In the genomic region with DNA sequence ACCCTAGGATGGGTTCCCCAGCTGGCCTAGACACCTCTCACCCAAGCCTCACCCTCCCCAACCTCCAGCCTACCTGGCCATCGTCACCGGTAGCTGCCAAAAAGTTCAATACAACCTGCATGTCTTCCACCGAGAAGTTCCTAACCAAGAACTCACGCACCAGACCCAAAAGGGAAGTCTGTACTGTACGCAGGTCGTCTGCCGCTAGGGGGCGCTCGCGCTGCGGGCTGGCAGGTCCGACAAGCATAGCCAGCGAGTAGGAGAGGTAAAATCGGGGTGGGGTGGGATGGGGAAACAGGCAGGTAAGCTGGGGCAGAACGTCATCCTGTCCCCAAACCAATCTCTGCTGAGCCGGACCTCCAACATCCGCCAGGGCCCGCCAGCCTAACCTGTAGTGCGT, we compare ENCODE assay signal across 9 mouse cellular contexts. TPM values are rescaled to one million over a fixed set of nuclear protein-coding genes. Genes with fewer than 3 reads are reported as not detected.
DNase-seq lines count a peak whose midpoint lies in the region; ATAC-seq and TF ChIP-seq lines count a peak whose summit lies in the region.
"Had no signal": no experiment of that assay in that cellular context is flagged by ENCODE, and none has a peak within 500 bp of the region (broad histone marks: within the 10 kb centered on the region; RNA-seq: fewer than 3 reads in every experiment).

No protein-coding gene starts in this region.

- no peak overlapping the region for H3K4me2 ChIP-seq in intestine, embryonic 16.5 days (ENCODE audit: low read depth, low read length)
- no peak overlapping the region for H3K4me2 ChIP-seq in limb, embryonic 14.5 days (replicated peaks; ENCODE audit: low read depth, low read length, severe bottlenecking)
- H3K4me2 ChIP-seq in neural tube, embryonic 13.5 days = no peak overlapping the region

- H3K4me1 ChIP-seq in intestine, embryonic 16.5 days (ENCODE audit: control insufficient read depth, insufficient read depth, low read length) = 0 out of 2 replicates have a peak, but pooled peaks cover 2% of the 10 kb centered on the region
- H3K4me1 ChIP-seq in limb, embryonic 14.5 days (ENCODE audit: control insufficient read depth, insufficient read depth, low read length) = 0 out of 2 replicates have a peak, but pooled peaks cover 5% of the 10 kb centered on the region
- H3K4me1 ChIP-seq in neural tube, embryonic 13.5 days (replicated peaks) = peaks cover 12% of the 10 kb centered on the region

- 0 out of 2 replicates have a peak, but pooled peaks cover 3% of the 10 kb centered on the region for H3K36me3 ChIP-seq in intestine, embryonic 16.5 days (ENCODE audit: control insufficient read depth, insufficient read depth, low read length)
- H3K36me3 ChIP-seq in limb, embryonic 14.5 days (ENCODE audit: control insufficient read depth, insufficient read depth, low read length) = no peaks in the 10 kb centered on the region
- no peaks in the 10 kb centered on the region for H3K36me3 ChIP-seq in neural tube, embryonic 13.5 days

- DNase-seq in 3T3-L1 (ENCODE audit: low read depth, low spot score) (peak; percentile 77), WW6 (ENCODE audit: low read depth, low spot score) (peak; percentile 77)
- peak; percentile 93 for DNase-seq in cerebellum, postnatal 36 days
- peak; percentile 86 for DNase-seq in gastrocnemius, adult 18-20 months (ENCODE audit: low spot score)
- DNase-seq in limb, embryonic 14.5 days (ENCODE audit: low spot score) = peak; percentile 49
- peak; percentile 97 for DNase-seq in testis, postnatal 10 days (ENCODE audit: low spot score)

- H3K27me3 ChIP-seq in intestine, embryonic 16.5 days (replicated peaks; ENCODE audit: control insufficient read depth, insufficient read depth, low read length) = peaks cover 6% of the 10 kb centered on the region; the same call in 1 of the 2 replicates
- H3K27me3 ChIP-seq in limb, embryonic 14.5 days (ENCODE audit: control insufficient read depth, insufficient read depth, low read length) = peaks cover 15% of the 10 kb centered on the region
- peaks cover 24% of the 10 kb centered on the region for H3K27me3 ChIP-seq in neural tube, embryonic 13.5 days

- ATAC-seq in intestine, embryonic 16.5 days = peak; percentile 67
- peak; percentile 45; the same call in 1 of the 2 replicates for ATAC-seq in limb, embryonic 14.5 days (ENCODE audit: low FRiP score, low read depth)
- ATAC-seq in neural tube, embryonic 13.5 days (ENCODE audit: low read depth) = 0 out of 2 replicates have a peak, but pooled peaks have one; percentile 8

- H3K9ac ChIP-seq in intestine, embryonic 16.5 days (ENCODE audit: low read depth, low read length) = no peak overlapping the region
- H3K9ac ChIP-seq in limb, embryonic 14.5 days (ENCODE audit: low read depth, low read length, severe bottlenecking) = no peak overlapping the region
- no peak overlapping the region for H3K9ac ChIP-seq in neural tube, embryonic 13.5 days

- H3K27ac ChIP-seq in intestine, embryonic 16.5 days (ENCODE audit: low read length) = no peak overlapping the region
- no peak overlapping the region for H3K27ac ChIP-seq in limb, embryonic 14.5 days (replicated peaks; ENCODE audit: low read depth, low read length)
- no peak overlapping the region for H3K27ac ChIP-seq in neural tube, embryonic 13.5 days (replicated peaks)

- no peaks in the 10 kb centered on the region for H3K9me3 ChIP-seq in intestine, embryonic 16.5 days (ENCODE audit: control insufficient read depth, low read length)
- H3K9me3 ChIP-seq in limb, embryonic 14.5 days (ENCODE audit: control insufficient read depth, low read length) = no peaks in the 10 kb centered on the region
- no peaks in the 10 kb centered on the region for H3K9me3 ChIP-seq in neural tube, embryonic 13.5 days

- TF ChIP-seq POLR2A in limb, embryonic 14.5 days (IDR thresholded peaks at IDR 0.05; ENCODE audit: borderline replicate concordance, extremely low read depth, insufficient read depth, insufficient read length) = no peak

- WGBS in intestine, embryonic 16.5 days = 10% methylated on average over 19 of the region's 19 CpGs
- WGBS in limb, embryonic 14.5 days = 8% methylated on average over 18 of the region's 19 CpGs
- WGBS in neural tube, embryonic 13.5 days = 8% methylated on average over 19 of the region's 19 CpGs

- H3K4me3 ChIP-seq in intestine, embryonic 16.5 days (ENCODE audit: low read length) = no peak overlapping the region
- no peak overlapping the region for H3K4me3 ChIP-seq in limb, embryonic 14.5 days (replicated peaks; ENCODE audit: low read length)
- no peak overlapping the region for H3K4me3 ChIP-seq in neural tube, embryonic 13.5 days
- H3K4me3 ChIP-seq: erythroblast, embryonic 14.5 days had no signal

RNA-seq across cellular contexts. Expression of gene Nradd, which starts 11.0 kb away (rescaled TPM):
- total RNA-seq in gastrocnemius, adult 18-20 months (2021) = under 1 TPM; 0.84 to 0.97 TPM
- polyA plus RNA-seq in intestine, embryonic 16.5 days (2015; fragmentation: Nextera tagmentation; extraction: Ambion mirVana) = 25.7 and 28.4 TPM in 2 replicates
- 40.0 and 53.8 TPM in 2 replicates for polyA plus RNA-seq in limb, embryonic 14.5 days (2012; rRNA removed)
- polyA plus RNA-seq in limb, embryonic 14.5 days (2014; fragmentation: Nextera tagmentation; extraction: Ambion mirVana) = 28.1 and 30.4 TPM in 2 replicates
- 38.0 and 39.3 TPM in 2 replicates for polyA plus RNA-seq in neural tube, embryonic 13.5 days (2015; fragmentation: Nextera tagmentation; extraction: Ambion mirVana)

RNA-seq across cellular contexts. Expression of gene Nbeal2, which starts 18.7 kb away (rescaled TPM):
- total RNA-seq in gastrocnemius, adult 18-20 months (2021) = 1 to 10 TPM; 3.6 to 3.7 TPM
- 4.0 and 4.2 TPM in 2 replicates for polyA plus RNA-seq in intestine, embryonic 16.5 days (2015; fragmentation: Nextera tagmentation; extraction: Ambion mirVana)
- 8.4 and 9.4 TPM in 2 replicates for polyA plus RNA-seq in limb, embryonic 14.5 days (2012; rRNA removed)
- 3.2 and 3.3 TPM in 2 replicates for polyA plus RNA-seq in limb, embryonic 14.5 days (2014; fragmentation: Nextera tagmentation; extraction: Ambion mirVana)
- polyA plus RNA-seq in neural tube, embryonic 13.5 days (2015; fragmentation: Nextera tagmentation; extraction: Ambion mirVana) = 1.8 and 2.2 TPM in 2 replicates

RNA-seq across cellular contexts. Expression of gene Ccdc12, which starts 21.1 kb away (rescaled TPM):
- total RNA-seq in gastrocnemius, adult 18-20 months (2021) = 10 to 100 TPM; 42.4 to 45.8 TPM
- polyA plus RNA-seq in intestine, embryonic 16.5 days (2015; fragmentation: Nextera tagmentation; extraction: Ambion mirVana) = 168 and 188 TPM in 2 replicates
- polyA plus RNA-seq in limb, embryonic 14.5 days (2012; rRNA removed) = 72.2 and 83.8 TPM in 2 replicates
- 102 and 123 TPM in 2 replicates for polyA plus RNA-seq in limb, embryonic 14.5 days (2014; fragmentation: Nextera tagmentation; extraction: Ambion mirVana)
- 105 and 118 TPM in 2 replicates for polyA plus RNA-seq in neural tube, embryonic 13.5 days (2015; fragmentation: Nextera tagmentation; extraction: Ambion mirVana)

Comparison
In these comparisons a context has a peak if more than half of its experiments do, and no peak if none do; other contexts are left out.
1. ATAC-seq: peak in every context shown above with its lines; median percentile 67 in intestine, embryonic 16.5 days; 45 in limb, embryonic 14.5 days; 8 in neural tube, embryonic 13.5 days.